Mouse (Mus musculus) adrenal gland, postnatal 4 days (tissue): Measurements from ENCODE around the gene Dlgap4. TPM values are rescaled to one million over a fixed set of nuclear protein-coding genes. Genes with fewer than 3 reads are reported as not detected.

Experiments used
- DNase-seq, 2 experiments: peaks; one replicate each; pipeline ENCODE4 v3.0.0; 2021 to 2022; ENCODE audit warnings: low spot score in 2 of 2, mixed read lengths in 2 of 2
- total RNA-seq, 2 experiments: library from RNA; stranded (reverse); gene quantifications; 2 replicates each; pipeline ENCODE4 v1.2.3; 2021

The Dlgap4 gene
- total RNA-seq, 2 experiments from 2014 or later = 52.4 to 53.9 TPM

DNA sequence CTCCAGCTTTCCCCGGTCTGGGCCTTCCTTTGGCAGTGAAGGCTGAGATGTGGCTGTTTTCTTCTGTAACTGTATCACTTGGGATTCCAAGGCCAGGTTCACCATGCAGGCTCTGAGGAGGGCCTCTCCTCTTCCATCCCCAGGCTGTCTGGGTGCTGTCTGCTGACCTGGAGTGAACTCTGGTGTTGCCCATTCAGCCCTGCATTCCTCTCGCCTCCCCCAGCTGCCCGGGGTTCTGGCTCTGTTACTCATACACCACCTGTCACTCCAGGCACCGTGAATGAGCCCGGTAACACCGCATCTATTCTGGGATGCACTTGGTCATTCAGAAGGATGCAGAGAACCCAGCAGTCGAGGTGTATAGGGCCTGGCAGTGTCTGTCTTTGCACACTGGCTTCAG is 123.3 kb downstream of the Dlgap4 start:
- no peak for DNase-seq

DNA sequence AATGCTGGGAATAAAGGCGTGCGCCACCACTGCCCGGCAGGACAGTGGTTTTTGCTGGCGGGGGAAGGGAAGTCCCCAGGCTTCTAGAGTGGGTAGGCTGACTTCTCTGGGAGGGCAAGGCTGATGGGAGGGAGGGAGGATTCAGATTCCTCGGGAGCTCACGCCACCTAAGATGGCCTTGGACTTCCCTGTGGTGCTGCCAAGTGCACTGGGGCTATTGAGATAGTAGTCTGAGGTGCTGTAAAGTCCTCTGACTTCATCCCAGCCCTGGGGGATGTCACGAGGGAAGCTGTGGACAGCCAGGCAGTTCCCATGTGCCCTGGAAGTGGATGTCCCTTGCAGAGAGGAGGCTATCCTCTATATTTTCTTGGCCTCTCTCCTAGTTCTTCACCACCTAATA is 124.5 kb downstream of the Dlgap4 start:
- no peak for DNase-seq

DNA sequence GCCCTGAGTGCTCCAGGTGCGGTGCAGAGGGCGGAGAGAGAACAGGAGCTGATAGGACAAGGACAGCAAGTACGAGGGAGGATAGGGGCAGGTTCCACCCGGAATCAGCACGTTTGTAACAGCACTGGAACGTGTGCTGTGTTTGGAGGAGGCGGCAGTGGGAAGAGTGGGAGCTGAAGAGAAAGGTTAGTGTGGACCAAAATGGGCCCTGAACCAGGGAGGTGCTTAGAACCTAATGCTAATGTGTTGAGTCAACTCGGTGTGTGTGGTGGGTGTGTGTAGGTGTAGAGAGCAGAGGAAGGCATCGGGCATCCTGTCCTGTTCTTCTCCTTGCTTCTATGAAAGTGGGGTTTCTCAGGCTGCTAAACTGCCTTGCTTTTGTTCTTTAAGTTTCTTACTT is 127.8 kb downstream of the Dlgap4 start:
- no peak for DNase-seq

DNA sequence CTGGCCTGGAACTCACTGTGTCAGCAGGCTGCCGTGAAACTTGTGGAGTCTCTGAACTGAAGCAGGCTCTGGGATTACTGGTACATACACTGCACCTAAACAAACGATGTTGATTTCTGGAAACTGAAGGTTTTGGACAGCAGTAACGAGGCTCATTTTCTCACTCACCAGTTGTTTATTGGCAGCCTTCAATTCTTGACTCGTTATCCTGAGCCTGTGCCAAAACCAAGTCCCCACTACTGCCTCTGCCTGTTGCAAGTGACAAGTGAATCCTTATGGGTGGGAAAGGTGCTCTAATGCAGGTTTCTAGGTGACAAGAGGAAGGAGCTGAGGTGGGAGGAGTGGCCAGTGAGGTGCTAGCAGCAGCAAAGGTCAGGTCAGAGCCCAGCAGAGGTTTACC is 128.5 kb downstream of the Dlgap4 start:
- no peak for DNase-seq

DNA sequence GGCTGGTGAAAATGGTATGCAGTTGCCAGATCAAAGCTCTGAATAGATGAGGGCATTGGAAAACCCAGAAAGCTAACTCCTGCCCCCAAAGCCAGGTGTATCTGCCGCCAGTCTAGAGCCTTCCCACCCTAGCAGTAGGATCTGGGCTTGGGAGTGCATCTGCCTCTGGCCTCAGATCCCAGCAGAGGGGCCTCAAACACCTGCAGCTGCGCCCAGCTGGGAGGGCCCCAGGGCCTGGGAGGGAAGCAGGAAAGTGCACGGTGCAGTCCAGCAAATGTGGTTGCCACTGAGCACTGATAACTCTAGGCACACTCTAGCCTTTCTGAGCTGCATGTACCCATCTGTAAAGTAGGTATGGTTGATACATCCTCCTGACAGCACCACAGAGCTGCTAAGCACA is 129.7 kb downstream of the Dlgap4 start:
- no peak for DNase-seq

DNA sequence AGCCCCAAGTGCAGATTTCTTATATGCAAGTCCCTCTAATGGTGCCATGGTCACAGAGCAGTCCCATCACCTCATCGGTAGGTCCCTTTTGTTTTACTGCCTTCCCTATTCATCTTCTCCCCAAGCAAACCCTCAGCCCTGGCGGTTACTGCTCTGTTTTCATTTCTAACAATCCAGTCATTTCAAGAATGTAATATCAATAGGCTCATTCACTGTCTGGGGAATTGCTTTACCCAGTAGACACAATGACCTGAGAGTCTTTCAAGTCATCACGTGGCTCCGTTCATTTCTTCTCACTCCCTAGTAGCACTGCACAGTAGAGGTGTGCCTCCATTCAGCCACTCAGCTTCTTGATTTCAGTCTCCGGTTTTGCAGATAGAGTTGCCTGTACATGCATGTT is 130.9 kb downstream of the Dlgap4 start:
- DNase-seq = no peak

DNA sequence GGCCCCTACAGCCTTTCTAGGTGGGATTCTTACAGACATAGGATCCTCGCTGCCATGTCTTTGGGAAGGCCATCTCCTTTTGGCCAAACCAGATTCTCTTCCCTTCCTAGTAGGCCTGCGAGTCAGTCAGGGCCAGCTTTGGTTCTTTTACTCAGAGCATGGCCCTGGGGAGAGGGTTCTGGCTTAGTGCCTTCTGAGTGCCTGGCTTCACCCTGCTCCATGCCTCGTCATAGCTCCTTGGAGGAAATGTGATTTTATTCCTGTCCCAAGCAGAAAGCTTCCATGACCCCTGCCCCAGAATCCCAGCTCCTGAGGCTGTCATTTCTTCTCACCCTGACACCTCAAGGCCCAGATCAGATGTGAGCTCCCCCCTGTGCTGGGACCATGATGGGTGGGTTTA is 133.8 kb downstream of the Dlgap4 start:
- no peak for DNase-seq

DNA sequence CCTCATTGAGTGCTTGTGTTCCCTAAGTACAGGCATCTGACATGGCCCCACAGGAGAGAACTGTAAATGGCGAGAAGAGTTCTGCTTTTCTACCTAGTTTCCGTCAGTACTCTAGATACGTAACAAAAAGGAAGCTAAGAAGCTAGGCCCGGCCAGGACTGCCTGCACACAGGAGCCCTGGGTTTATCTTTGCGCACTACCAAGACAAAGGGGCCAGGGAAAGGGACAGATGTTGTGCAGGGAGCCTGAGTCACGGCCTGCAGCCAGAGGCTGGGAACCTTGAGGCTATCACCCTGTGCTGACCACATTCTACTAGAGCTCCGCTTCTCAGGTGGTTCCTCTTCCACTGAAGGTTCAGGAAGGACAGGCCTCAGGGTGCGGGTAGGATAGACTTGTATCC is 136.2 kb downstream of the Dlgap4 start:
- no peak for DNase-seq

DNA sequence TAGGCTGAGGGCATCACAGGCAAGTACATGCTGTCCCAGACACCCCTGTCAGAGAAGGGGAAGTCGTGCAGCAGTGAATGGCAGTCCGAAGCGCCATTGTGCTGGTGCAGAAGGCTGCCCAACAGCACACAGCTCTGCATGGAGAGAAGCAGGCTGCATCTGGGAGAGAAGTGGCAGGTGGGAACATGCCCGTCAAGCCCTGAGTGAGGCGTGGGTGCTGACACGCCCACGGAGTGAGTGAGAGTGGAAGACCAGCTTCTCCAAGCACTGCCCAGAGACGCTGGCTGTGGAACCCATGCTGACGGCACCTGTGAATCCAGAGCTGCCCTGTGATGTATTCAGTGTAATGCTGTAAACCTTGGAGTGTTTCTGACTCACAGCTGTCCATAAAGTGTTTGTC is 143.4 kb downstream of the Dlgap4 start:
- no peak for DNase-seq

DNA sequence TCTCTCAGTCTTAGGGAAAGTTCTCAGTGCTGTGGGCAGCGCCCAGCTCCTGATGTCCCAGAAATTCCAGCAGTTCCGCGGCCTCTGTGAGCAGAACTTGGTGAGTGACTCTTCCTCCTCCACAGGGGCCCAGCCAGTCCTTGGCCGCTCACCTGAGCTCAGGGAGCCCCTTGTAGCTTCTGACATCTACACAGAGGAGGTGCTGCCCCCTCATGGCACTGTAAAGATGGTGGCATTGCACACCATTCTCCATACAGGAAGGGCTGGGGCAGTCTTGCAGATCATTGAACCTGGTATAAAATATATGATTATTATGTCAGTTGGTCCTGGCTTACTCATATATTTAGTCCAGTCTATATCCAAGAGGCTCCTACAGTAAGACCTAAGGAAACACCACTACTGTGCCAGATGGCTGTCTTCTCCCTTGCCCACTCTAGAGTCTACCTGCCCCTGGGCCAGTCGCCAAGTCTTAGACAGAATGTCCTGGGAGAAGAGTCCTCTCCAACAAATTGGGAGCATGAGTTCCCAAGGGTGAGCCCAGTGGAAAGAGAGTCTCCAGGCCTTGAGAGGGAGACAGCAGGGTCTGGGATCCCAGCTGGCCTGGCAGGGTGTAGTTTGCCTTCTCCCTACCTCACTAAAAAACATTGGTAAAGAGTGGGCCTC is 147.5 kb downstream of the Dlgap4 start:
- DNase-seq = no peak

DNA sequence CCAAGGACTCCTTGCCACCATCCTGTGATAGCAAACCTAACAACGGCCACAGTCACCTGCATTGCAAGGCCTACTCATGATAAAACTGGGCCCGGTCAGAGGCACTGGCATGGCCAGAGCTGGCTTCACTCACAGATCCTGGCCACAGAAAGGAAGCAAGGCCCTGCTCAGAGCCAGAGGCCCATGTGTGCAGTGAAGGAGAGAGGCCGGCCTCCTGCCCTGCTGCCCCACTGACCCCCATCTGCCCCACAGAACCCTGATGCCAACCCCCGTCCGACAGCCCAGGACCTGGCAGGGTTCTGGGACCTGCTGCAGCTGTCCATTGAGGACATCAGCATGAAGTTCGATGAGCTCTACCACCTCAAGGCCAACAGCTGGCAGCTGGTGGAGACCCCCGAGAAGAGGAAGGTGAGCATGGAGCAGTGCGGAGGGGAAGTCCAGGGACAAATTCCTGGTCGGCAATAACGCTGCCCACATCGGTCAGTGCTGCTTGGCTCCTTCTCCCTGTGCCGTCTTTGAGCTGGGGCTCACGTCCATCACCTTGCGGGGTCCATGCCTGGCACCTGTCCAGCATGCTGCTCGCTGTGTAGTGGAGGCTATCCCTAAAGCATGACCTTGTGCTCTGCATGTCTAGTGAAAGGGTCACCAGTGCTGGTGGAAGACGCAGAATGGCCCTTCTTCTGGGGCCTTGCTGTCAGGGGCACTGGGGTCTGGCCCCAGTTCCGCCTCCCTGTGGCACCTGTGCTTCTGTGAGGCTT is 148.2 kb downstream of the Dlgap4 start:
- no peak for DNase-seq

DNA sequence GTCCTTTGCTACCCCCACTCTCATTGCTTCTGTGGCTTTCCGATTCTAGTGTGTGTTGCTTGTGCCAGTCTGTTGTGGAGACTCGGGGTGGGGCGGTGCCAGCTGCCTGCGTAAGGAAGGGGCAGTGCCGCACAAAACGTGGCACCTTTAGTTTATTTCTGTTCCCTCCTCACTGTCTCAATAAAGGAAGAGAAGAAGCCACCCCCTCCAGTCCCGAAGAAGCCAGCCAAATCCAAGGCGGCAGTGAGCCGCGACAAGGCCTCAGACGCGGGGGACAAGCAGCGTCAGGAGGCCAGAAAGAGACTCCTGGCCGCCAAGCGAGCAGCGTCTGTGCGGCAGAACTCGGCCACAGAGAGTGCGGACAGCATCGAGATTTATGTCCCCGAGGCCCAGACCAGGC is 149.0 kb downstream of the Dlgap4 start:
- no peak for DNase-seq

DNA sequence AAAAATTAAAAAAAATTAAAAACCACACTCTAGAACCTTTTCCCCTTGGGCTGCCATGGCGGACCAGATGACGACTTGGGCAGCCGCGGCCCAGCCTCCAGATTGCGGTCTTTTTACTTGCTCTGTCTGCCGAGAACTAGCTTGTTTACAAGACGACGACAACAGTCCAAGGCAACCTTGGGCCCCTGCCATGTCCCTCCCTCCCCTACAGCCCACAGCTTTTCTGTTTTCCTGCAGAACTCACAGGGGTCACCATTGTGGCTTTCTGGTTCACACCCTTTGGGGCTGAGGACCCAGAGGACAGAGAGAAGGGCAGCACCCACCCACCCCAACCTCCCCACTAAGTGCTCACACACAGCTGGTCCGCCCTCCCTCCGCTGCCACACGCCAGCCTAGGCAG is 149.6 kb downstream of the Dlgap4 start:
- no peak for DNase-seq

DNA sequence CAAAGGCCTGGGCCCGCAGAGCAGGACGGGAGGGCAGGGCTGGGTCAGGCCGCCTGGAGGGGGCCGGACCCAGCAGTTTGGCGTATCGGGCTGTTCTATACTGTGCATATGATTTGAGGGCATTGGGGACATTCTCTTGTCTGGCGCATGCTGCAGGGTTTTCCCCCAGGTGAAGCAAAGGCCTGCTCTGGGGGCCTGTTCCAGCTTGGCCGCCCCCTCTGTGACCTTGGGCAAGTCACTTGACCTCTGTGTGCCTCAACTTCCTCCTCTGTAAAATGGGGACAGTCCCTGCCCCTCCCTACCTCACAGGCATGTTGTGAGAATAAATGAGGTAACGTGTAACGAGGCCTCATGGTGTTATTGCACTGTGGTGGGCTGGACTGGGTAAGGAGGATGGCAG is 150.5 kb downstream of the Dlgap4 start:
- DNase-seq = no peak

DNA sequence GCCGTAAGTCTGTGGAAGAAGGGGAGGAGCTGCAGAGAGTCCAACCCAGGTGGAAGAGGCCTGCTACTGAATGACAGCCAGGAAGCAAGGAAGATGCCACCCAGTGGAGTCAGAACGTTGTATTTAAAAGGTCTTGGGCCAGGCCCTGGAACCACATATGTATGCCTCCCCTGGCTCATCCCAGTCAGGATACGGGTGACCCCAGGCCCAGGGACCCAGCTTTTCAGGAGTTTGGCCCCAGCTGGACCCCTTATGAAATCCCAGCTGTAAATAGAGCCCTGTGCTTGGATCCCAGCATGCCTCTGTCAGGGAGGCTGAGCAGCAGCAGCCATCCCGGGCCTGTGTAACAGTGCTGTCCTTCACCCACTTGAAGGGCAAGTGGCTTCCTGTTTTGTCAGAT is 151.2 kb downstream of the Dlgap4 start:
- DNase-seq = no peak

DNA sequence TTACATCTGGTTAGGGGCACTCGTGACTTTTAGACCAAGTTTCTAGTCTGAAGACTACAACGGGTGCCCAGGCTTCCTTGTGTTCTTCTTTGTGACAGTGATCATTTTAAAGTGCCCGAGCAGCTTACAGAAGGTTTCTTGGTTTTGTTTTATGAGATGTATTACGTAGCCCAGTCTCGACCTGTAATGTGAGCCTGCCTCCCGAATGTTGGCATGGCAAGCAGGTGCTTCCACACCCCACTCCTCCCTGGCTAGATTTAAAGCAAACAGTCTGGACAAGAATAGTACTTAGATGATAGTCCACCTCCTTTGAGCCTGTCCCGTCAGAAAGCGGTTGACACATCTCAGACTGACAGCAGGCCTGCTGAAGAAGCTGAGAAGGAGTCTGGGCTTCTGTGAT is 152.1 kb downstream of the Dlgap4 start:
- DNase-seq = no peak

DNA sequence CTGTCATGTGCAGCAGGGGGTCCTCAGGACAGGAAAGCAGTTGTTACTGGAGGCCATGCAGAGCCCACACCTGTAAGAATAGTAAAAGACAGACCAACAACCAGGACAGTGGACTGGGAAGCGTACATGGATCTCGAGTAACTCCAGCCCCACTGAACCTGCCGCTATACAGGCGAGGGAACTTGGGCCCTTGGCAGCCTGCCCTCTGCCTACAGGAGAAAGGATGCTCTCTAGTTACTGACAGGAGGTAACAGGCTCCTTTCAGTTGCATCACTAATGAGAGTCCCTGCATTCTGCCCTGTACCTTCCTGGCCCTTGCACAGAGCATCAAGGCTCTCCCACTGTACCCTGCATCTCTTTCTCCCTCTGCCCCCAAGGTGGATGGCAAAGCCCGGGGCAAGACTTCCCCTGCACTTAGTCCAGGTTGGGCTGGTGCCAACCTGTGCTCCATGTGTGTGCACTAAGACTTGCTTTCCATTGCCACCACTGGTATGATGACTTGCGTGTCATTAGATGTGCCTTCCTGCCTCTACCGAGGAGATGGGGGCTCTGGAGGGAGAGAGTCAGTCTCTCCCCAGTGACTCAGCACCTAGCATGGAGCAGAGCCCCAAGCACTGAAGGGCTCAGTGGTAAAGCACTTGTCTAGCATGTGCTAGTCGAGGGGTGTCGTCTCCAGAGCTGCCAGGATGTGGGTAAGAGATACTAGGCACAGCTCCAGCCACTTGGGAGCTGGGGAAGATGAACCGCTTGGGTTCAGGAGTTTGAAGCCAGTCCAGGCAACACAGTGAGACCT is 152.9 kb downstream of the Dlgap4 start:
- no peak for DNase-seq

DNA sequence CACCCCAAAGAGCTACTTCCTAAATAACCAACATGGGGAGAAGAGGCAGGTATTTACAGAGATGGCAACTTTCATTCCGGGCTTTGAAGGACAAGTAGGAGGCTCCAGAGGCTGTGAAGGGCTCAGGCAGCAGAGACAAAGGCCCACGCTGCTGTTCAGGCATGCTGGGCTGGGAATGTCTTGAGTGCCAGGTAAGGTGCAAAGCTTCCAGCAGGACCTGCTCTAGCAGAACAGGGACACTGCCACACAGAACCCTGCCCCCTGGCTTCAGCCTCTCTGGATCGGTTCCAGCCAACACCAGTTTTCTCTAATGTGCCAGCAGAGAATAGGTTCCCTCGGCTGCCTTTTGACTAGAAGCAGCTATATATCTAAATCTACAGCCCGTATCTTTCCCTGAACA is 153.6 kb downstream of the Dlgap4 start:
- DNase-seq = no peak

DNA sequence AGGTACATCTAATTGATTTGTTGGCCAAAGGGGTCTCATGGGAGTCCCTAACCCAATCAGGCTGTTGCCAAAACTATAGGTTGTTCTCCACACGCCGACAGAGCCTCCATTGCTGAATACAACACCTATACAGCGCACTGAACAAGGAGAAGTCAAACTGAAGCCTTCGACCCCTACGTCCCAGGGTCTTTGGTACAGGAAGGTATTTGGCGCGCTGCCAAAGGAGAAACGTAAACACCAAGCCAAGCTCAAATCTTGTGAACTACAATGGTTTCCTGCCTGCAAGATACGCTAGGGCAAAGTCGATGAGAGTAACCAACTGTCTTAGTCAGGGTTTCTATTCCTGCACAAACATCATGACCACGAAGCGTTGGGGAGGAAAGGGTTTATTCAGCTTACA is 155.8 kb downstream of the Dlgap4 start:
- DNase-seq = no peak

DNA sequence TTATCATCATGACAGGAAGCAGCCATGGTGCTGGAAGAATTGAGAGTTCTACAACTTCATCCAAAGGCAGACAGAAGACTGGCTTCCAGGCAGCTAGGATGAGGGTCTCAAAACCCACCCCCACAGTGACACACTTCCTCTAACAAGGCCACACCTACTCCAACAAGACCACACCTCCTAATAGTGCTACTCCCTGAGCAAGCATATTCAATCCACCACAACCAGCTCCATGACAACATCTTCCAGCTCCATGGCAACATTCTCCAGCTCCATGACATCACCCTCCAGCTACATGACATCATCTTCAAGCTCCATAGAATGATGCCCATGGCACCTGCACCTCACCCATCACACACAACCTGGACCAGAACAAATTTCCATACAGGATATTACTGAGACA is 160.0 kb downstream of the Dlgap4 start:
- no peak for DNase-seq

DNA sequence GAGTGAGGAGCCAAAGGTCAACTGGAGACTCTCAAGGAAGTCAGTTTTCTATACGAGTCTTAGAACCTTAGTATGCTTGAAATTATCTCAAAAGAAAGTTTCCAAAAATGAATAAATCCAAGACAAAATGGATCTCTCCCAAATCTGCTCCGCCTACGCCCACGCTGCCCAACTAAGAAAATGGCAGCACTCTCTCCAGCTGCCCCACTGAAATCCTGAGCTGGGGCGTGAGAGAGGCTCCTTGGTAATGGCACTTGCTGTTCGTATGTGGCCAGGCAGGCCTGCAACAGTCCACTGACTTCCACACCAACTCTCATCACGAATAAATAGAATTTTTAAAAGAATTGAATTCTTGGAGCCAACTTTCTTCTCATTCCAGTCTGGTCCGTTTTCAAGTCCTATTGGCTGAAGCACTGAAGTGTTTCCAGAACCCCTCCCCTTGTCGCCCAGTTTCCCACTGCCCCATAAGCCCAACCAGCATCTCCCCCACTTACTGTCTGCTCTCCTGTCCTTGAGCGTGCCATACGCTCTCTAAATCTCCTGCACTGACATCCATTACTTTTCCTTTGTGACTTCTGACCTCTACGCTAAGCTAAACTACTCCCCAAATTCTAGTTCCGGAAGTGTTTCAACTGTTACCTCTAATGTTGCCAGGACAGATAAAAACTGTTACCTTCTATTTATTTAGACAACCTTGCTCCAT is 160.7 kb downstream of the Dlgap4 start:
- DNase-seq = no peak
